Mouse (Mus musculus) ES-Bruce4 (cell line): ENCODE measurements around the gene Chrng.
A peak's percentile ranks its signal among the peaks of the same experiment; 100 is the strongest.

Experiments used
- CTCF ChIP-seq: IDR thresholded peaks from one replicate; pipeline ENCODE4 v1.8.1; 2011; ENCODE audit warnings: low read depth, low read length
- EP300 ChIP-seq: IDR thresholded peaks from 2 replicates; pipeline ENCODE4 v1.6.1; 2011; ENCODE audit warnings: low read depth, low read length; ENCODE audit not compliant: insufficient read depth
- POLR2A ChIP-seq: IDR thresholded peaks from one replicate; pipeline ENCODE4 v1.8.1; 2011; ENCODE audit warnings: low read length; ENCODE audit not compliant: insufficient read depth

DNA sequence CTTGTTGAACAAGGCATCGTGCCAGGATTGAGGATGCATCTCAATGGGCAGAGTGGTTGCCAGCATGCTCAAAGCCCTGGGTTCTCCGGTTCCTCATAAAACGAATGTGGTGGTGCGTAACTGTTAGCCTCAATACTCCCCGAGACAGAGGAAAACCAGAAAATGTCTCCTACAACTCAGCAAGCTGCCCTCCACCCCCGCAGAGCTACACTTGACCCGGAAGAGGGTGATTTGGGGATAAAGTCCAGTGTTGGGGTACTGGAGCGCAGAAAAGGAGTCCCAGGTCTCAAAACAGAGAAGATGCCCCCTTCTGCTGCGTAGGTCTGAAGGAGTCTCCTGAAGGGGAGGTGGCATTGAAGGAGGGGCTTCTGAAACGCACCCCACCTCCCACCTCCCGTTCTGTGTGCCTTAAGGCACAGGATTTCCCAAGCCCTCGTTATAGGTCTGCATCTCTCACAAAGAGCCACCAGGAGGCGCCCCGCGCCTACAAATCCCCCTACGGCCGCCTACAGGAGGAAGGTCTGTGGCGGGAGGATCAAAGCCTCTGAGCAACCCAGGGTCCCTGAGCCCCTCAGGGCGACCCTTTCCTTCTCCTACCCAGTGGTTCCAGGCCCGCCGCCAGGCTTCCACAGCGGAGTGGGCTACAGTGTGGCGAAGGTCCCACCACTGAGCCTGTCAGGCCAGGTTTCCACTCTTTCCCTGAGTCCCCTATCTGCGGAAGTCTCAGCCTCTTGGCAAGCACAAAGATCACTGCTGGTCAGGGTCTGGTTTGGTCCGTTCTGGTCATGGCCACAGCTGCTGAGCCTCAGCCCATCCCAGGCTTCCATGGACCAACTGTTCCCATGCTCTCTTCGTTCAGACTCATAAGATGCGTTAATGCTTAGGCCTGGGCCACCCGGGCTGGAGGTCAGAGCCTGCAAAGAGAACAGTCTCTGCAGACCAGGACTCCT lies 30.2 kb upstream of the Chrng start:
- TF ChIP-seq CTCF (peak; percentile 69), POLR2A (no peak), EP300 (no peak)
